Mouse (Mus musculus): ENCODE measurements around the gene Zbtb4. TPM values are rescaled to one million over a fixed set of nuclear protein-coding genes. Genes with fewer than 3 reads are reported as not detected.

Gene Zbtb4
- polyA plus RNA-seq, 1 experiment = 28.4 TPM

DNA sequence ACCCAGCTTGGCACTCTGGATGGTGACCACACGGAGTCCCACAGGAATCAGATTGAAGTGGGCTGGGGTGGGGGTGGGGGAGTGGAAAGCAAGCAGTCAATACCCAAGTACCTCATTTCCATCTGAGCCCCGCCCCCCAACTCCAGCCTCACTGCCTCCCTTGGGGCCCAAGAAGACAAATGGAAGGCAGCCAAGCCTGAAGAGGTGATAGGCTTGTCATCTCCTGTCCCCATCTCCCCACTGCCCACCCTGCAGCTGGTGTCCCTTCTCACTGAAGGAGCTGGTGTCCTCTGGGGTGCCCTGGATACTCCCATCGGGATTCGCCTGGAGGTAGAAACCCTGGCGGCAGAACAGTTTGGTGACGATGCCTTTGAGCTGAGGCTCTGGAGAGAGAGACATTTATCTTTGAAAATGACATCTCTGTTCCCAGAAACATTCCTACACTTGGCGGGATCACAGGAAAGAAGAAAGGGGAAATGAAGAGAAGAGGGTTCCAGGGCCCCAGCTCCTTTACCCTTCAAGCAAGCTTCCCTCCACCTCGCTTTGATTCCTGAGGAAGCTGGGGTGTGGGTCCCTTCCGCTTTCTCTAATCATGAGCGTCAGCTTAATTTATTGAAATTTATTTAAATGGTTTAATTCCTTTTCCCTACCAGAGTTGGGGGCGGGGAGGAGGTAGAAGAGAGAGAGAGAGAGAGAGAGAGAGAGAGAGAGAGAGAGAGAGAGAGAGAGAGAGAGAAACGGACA is 33.9 kb downstream of the Zbtb4 start:
- H3K27me3 ChIP-seq (ENCODE audit: control insufficient read depth, insufficient read depth, low read length) = peaks cover 28% of the 10 kb centered on the region
- TF ChIP-seq POLR2A (IDR thresholded peaks at IDR 0.05; ENCODE audit: low read depth, low read length) (no peak), CTCF (IDR thresholded peaks at IDR 0.05; ENCODE audit: extremely low read depth, insufficient read depth, insufficient read length, insufficient replicate concordance) (no peak)
- DNase-seq (ENCODE audit: low read depth in 1 of 2, low spot score in 2 of 2) = peak; percentile 45 to 62
- H3K27ac ChIP-seq (ENCODE audit: insufficient read depth, low read length) = no peak overlapping the region
- WGBS = 24% methylated on average over 12 of the region's 12 CpGs
- H3K36me3 ChIP-seq (ENCODE audit: control insufficient read depth, insufficient read depth, low read length) = no peaks in the 10 kb centered on the region
- H3K4me3 ChIP-seq (ENCODE audit: extremely low read depth, insufficient read depth, insufficient read length) = peak overlapping the region; percentile 10; the same call in 1 of the 2 replicates
- H3K4me1 ChIP-seq (ENCODE audit: control insufficient read depth, insufficient read depth, insufficient read length) = peaks cover 38% of the 10 kb centered on the region

DNA sequence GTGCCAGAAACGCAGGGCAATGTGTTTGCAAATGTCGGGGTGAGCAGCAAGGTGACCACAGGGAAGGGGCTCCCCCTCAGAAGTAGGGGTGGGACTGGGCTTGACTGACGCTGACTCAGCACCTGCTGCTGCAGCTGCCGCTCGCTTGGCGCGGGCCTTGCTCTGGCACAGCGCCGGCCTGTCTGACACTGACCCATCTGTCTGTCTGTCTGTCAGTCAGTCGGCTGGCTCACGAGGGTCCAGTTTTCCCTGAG is 34.4 kb downstream of the Zbtb4 start:
- Histone ChIP-seq H3K4me1 (ENCODE audit: control insufficient read depth, insufficient read depth, insufficient read length) (peaks cover 38% of the 10 kb centered on the region), H3K27ac (ENCODE audit: insufficient read depth, low read length) (no peak overlapping the region), H3K36me3 (ENCODE audit: control insufficient read depth, insufficient read depth, low read length) (no peaks in the 10 kb centered on the region), H3K4me3 (ENCODE audit: extremely low read depth, insufficient read depth, insufficient read length) (peak overlapping the region; percentile 10; the same call in 1 of the 2 replicates), H3K27me3 (ENCODE audit: control insufficient read depth, insufficient read depth, low read length) (peaks cover 28% of the 10 kb centered on the region)
- 4% methylated on average over 11 of the region's 11 CpGs for WGBS
- no peak for DNase-seq (ENCODE audit: low read depth in 1 of 2, low spot score in 2 of 2)
- TF ChIP-seq CTCF (IDR thresholded peaks at IDR 0.05; ENCODE audit: extremely low read depth, insufficient read depth, insufficient read length, insufficient replicate concordance) = no peak
- no peak for TF ChIP-seq POLR2A (IDR thresholded peaks at IDR 0.05; ENCODE audit: low read depth, low read length)

DNA sequence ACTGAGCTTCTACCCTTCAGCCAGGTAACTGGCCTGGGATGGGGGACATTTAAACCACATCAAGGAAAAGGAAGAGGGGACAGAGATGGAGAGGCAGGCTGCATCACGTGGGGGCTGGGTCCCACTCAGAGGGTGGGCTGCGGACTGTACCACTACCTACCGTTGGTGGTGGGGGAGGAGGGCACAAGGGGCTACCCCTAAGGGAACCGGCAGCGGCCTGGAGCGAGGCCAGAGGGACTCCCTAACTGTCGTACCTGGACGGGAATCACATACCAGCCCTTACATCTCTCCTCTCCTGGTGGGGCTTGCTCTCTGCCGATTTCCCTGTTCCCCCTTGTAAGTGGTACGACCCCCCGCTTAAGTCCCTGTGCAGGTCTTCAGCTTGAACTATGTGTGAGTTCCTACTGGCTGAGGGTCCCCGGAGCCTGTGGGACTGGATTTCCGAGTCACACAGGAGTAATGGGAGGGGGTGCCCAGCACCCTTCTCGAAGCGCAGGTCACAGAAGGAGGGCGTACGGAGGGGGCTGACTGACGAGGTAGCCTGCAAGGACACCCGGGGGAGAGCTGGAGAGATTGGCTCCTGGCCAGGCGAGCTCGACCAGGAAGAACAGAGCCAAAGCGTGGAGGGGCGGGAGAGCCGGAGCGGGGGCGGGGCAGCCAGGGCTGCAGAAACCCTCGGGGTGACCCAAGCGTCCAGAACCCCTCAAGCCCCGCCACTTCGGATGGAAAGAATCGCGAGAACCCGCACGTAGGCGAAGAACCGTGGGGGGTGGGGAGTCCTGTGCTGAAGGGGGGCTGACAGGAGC is 34.9 kb downstream of the Zbtb4 start:
- no peak for DNase-seq (ENCODE audit: low read depth in 1 of 2, low spot score in 2 of 2)
- 2% methylated on average over 36 of the region's 36 CpGs for WGBS
- no peak overlapping the region for H3K27ac ChIP-seq (ENCODE audit: insufficient read depth, low read length)
- H3K4me1 ChIP-seq (ENCODE audit: control insufficient read depth, insufficient read depth, insufficient read length) = peaks cover 38% of the 10 kb centered on the region
- TF ChIP-seq CTCF (IDR thresholded peaks at IDR 0.05; ENCODE audit: extremely low read depth, insufficient read depth, insufficient read length, insufficient replicate concordance) = no peak
- TF ChIP-seq POLR2A (IDR thresholded peaks at IDR 0.05; ENCODE audit: low read depth, low read length) = no peak
- H3K36me3 ChIP-seq (ENCODE audit: control insufficient read depth, insufficient read depth, low read length) = no peaks in the 10 kb centered on the region
- no peak overlapping the region; the same call in 1 of the 2 replicates for H3K4me3 ChIP-seq (ENCODE audit: extremely low read depth, insufficient read depth, insufficient read length)
- peaks cover 28% of the 10 kb centered on the region for H3K27me3 ChIP-seq (ENCODE audit: control insufficient read depth, insufficient read depth, low read length)

DNA sequence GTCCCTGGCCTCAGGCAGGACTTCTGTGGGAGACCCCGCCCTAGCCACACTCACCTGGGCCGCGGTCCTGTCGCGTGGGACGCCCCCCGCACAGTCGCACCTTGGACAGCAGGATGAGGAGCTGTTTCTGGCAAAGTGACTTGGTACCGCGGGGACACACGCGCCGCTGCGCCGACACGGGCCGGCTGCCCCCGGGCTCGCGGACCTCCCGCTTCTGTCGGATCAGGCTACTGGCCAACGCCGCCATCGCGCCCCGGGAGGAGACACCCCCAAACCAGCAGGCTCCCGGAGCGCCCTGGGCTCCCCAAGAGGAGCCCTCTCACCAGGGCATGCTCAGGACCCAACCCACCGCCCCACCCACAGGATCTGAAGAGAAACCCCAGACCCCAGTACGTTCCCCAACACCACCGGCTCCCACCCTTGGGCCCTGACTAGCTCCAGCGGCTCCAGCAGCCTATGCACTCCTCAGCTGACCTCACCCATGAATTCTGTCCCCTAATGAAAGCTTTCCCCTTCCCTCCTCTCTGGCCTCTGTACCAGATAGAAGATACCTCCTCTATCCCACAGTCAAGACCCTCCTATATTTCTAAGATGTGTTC is 35.8 kb downstream of the Zbtb4 start, which contains the start of gene Fgf11:
Gene Fgf11, minus strand, starts transcription at position 479 of the 599 bp plus-strand sequence.
- H3K27me3 ChIP-seq (ENCODE audit: control insufficient read depth, insufficient read depth, low read length) = peaks cover 28% of the 10 kb centered on the region
- WGBS = 8% methylated on average over 33 of the region's 33 CpGs

DNA sequence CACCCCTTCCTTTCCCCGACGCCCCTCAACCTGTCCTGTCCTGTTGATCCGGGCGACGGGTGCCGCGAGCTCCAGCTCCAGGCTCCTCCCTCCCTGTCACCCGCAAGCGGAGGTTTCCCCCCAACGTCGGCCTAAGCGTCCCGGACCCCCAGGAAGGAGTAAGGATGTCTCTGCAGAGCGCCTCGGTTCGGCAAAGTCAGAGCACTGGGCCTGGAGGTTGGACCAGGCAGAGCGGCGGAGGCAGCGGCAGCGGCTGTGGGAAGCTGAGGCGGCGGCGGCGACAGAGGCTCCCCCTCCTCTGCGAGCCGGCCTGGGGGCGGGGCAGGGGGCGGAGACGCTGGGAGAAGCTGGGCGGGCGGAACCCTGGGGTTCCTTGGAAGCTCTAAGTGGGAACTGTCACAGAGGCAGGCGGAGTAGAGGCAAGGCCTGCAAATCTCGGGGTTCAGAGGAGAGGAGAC is 37.0 kb downstream of the Zbtb4 start:
- Histone ChIP-seq H3K4me1 (ENCODE audit: control insufficient read depth, insufficient read depth, insufficient read length) (peaks cover 38% of the 10 kb centered on the region), H3K27me3 (ENCODE audit: control insufficient read depth, insufficient read depth, low read length) (peaks cover 28% of the 10 kb centered on the region), H3K27ac (ENCODE audit: insufficient read depth, low read length) (peak overlapping the region; percentile 32; the same call in 1 of the 2 replicates), H3K36me3 (ENCODE audit: control insufficient read depth, insufficient read depth, low read length) (no peaks in the 10 kb centered on the region), H3K4me3 (ENCODE audit: extremely low read depth, insufficient read depth, insufficient read length) (peak overlapping the region; percentile 56; the same call in 1 of the 2 replicates)
- TF ChIP-seq CTCF (IDR thresholded peaks at IDR 0.05; ENCODE audit: extremely low read depth, insufficient read depth, insufficient read length, insufficient replicate concordance) = no peak
- TF ChIP-seq POLR2A (IDR thresholded peaks at IDR 0.05; ENCODE audit: low read depth, low read length) = no peak
- WGBS = 2% methylated on average over 33 of the region's 33 CpGs
- DNase-seq (ENCODE audit: low read depth in 1 of 2, low spot score in 2 of 2) = peak in 1 of 2 experiments; percentile 56

More for the DNA sequence above, 35.8 kb downstream of the Zbtb4 start, which contains the start of gene Fgf11:
- Histone ChIP-seq H3K27ac (ENCODE audit: insufficient read depth, low read length) (peak within 1 kb of the TSS; percentile 32; the same call in 1 of the 2 replicates), H3K4me3 (ENCODE audit: extremely low read depth, insufficient read depth, insufficient read length) (peak within 1 kb of the TSS; percentile 56; the same call in 1 of the 2 replicates), H3K36me3 (ENCODE audit: control insufficient read depth, insufficient read depth, low read length) (no peaks in the 10 kb centered on the region), H3K4me1 (ENCODE audit: control insufficient read depth, insufficient read depth, insufficient read length) (peaks cover 38% of the 10 kb centered on the region)
- TF ChIP-seq CTCF (IDR thresholded peaks at IDR 0.05; ENCODE audit: extremely low read depth, insufficient read depth, insufficient read length, insufficient replicate concordance) = no peak
- TF ChIP-seq POLR2A (IDR thresholded peaks at IDR 0.05; ENCODE audit: low read depth, low read length) = no peak
- no peak for DNase-seq (ENCODE audit: low read depth in 1 of 2, low spot score in 2 of 2)

DNA sequence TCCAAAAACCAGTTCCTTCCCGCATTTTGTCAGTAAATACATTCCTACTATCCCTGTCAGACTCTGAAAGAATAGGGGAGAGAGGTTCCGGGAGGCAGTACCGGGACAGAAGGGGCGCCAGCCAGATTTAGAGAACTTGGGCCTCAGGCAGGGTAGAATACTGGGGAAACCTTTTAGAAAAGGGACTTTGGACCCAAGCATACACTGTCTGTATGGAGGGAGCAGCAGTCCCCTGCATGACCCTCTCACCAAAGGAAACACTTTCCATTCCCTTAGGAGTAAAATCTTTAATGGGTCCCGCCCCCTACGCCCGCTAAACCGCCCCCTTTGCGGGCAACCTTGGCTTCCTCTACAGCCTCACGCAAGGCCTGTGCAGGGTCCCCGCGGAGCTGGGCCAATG is 37.6 kb downstream of the Zbtb4 start:
- WGBS = 4% methylated on average over 12 of the region's 12 CpGs
- H3K4me3 ChIP-seq (ENCODE audit: extremely low read depth, insufficient read depth, insufficient read length) = peak overlapping the region; percentile 57
- no peak overlapping the region for H3K27ac ChIP-seq (ENCODE audit: insufficient read depth, low read length)
- DNase-seq (ENCODE audit: low read depth in 1 of 2, low spot score in 2 of 2) = no peak
- no peaks in the 10 kb centered on the region for H3K36me3 ChIP-seq (ENCODE audit: control insufficient read depth, insufficient read depth, low read length)
- H3K27me3 ChIP-seq (ENCODE audit: control insufficient read depth, insufficient read depth, low read length) = peaks cover 28% of the 10 kb centered on the region
- peaks cover 38% of the 10 kb centered on the region for H3K4me1 ChIP-seq (ENCODE audit: control insufficient read depth, insufficient read depth, insufficient read length)
- TF ChIP-seq CTCF (IDR thresholded peaks at IDR 0.05; ENCODE audit: extremely low read depth, insufficient read depth, insufficient read length, insufficient replicate concordance) = no peak
- TF ChIP-seq POLR2A (IDR thresholded peaks at IDR 0.05; ENCODE audit: low read depth, low read length) = no peak

Measured in spleen, adult 2 months (tissue).